Mouse (Mus musculus) neural tube, embryonic 10.5 days (tissue): ENCODE results near the gene Jakmip3.

Experiments
- DNase-seq: peaks from one replicate; pipeline ENCODE4 v3.0.0-alpha.2; 2017; ENCODE audit warnings: low spot score; ENCODE audit errors: extremely low spot score

Jakmip3 gene

DNA sequence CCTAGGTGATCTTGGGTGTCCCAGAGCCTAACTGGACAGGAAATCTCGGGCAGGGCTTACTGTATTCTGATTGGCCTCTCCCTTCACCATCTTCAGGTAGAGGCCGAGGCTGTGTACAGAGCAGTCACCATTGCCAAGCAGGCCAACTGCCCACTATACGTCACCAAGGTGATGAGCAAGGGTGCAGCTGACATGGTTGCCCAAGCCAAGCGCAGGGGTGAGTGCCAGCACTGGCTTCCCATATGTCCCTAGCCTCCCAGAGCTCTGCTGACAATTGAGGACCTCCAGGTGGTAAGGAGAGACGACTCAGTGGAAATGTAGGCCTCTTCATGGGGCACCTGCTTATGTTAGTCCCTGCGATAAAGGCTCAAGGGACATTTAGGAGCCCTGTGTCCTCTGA, 154.2 kb downstream of the Jakmip3 start:
- no peak for DNase-seq

DNA sequence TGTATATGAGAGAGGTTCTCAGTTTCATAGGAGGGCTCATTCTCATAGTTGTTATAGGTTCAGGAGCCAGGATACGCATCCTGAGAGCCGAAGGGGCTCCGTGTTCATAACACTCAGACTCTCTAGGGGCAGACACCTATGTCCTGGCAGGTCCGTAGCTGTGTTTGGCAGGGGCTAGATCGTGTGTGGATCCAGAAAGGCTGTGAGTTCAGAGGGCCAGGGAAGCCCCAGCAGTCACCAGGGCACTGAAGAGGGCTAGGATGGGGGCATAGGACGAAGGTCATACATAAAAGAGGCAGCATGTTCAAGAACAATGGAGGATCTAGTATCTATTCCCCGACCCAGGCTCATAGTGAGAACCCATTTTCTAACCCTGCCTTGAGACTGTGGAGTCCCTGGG, 154.8 kb downstream of the Jakmip3 start:
- no peak for DNase-seq

DNA sequence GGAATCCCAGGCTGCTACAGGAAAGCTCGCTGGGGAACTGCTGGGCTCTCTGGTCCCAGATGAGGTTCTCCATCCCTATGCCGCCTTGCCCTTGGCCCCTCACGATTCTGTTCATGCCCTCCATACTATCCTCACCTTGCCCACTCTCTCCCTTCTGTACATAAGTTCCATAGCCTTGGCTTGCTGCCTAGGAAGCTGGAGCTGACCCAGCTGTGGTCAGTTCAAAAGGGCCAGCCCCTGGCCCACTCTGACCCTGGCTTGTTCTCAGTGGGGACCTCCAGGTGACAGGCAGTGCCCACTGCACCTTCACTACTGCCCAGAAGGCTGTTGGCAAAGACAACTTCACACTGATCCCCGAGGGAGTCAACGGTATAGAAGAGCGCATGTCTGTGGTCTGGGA, 155.9 kb downstream of the Jakmip3 start:
- no peak for DNase-seq

DNA sequence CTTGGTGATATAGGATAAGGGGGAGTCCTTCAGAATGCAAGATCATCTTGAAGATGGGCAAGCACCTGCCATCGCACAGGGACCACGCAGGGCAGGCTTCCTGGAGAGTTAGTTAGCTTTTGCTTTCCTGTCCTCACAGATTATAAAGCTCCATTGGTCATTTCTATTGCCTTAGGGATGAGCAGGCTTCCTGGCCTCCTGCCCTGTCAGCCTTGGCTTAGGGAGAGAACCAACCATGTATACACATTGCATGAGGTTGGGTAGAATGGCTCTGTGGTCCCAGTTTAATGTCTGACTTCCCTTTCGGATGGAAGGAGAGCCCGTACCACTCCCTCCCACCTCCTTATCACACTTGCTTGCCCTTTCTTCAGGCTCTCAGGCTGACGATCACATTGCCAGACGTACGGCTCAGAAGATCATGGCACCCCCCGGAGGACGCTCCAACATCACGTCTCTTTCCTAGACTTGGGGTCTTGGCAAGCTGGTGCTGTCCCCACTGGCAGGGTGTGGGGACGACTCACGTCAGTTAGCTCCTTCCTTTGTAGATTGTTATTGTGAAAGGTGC, 160.1 kb downstream of the Jakmip3 start:
- DNase-seq: no peak

DNA sequence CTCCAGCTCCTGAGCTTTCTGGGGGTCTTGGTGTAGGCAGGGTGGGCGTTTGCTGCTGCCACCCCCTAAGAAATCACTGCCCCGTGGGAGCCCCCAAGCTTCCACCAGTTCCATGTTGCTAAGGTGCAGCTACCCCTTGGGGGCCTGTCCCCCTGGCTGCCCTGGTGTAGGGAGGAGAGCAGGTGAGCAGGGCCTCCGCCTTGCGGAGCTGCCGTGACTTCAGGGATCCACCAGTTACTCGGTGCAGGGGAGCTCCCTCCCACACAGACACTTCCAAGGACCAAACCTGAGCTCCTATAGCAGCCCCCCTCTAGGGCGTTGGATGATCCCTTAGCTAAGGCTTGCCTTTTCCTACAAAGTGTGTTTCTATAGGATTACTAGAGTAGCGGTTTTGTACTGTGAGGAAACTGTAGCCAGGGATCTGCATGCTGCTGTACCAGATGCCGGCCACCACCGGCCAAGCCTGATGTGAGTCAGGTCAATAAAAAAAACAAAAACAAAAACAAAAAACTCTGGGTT, 160.8 kb downstream of the Jakmip3 start:
- no peak for DNase-seq

DNA sequence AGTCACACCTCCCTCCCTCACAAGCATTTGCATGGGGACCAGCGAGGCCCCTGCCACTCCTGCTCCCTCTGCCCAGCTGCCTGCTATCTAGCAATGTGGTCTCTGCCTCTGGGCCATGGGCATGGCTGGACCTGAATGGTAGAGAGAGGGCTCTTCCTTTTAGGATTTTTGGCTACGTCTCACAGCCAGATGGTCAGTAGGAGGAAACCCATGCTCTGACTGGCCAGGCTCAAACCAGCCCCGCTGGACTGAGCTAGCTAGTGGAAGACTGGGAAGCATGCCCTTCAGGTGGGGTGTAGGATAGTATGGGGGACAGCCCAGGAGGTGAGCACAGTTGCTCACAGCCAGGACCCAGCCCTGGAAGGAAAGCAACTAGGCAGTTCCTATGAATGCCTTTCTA, 161.3 kb downstream of the Jakmip3 start:
- no peak for DNase-seq

DNA sequence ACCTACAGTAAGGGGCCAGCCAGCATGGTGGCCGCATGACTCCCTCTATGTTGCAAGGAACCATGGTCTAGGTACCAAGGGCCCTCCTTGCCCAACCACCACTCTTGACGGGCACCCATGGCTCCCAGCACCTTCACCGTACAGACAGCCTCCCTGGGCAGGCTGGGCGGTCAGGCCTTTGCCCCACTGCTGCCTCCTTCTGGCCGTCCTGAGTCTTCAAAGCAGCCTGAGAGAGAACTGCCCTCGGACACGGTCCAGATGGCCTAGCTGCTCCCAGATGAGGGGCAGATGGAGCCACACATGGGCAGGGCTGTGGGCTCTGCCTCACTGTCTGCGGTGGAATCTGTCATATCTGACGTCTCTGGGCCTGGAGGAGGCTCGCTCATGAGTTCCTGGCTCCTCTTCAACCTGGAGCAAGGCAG, 163.4 kb downstream of the Jakmip3 start:
- peak; percentile 57 for DNase-seq

DNA sequence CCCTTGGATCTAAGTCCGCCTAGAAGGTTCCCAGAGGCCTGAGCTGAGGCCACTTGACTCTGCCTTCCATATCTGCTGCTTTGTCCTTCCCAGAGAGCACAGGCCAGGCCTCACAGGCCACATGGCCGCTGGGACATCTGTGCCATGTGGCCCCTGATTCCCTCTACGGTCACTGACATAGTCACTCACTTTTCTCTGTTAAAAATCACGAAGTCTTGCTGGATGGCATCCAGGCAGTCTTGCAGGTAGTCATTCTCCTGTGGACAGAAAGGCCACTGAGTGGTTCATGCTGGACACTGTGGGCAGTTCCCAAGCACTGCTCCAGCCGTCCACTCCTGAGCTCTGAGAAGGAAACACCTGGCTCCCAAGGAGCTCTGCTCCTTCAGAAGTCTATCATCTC, 164.5 kb downstream of the Jakmip3 start:
- DNase-seq: no peak

DNA sequence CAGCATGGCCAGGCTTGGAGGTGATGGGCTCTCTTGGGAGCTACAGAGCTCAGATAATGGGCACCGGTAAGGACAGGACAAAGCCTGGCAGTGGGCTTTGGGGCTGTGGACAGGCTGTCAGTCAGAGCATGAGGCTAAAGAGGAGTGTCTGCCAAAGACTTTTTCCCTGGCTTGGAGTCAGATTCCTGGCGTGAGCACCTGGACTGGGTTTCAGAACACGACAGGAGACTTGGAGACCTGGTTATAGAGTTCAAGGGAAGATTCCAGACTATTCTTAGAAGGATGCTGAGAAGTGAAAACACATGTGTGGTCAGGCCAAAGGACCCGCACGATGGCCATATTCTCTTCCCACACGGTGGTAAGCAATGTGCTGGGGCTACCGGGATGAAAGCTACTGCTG, 165.2 kb downstream of the Jakmip3 start:
- DNase-seq: no peak

DNA sequence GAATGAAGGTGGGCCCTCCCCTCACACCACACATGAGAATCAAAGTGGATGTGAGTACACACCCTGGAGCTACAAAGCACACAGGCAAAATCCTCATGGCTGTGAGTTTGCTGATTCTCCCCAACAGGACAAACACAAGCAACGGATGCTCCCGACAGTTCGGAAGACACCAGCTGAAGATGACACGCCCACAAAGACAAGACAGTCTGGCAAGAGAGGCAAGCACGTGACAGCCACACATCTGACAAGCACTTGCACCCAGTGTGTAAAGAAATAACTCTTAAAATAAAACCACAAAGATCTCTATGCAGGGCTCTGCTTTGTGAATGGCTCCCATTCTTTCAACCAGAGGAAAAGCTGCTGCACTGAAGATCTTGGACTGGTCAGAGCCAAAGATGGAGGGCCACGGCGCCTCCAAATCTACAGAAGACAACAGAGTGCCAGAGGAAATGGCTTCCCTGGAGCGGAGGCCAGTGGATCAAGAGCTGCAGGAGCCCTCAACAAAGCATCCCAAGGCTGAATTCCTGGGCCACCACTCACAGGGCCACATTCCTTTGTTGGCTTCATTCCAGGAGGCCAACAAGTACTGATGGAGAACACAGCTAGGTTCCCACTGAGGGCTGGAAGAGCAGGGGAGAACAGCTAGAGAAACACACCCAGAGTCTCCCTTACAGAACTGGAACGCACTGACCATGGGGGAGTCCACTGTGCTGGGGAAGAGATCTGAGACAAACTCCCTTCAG, 167.5 kb downstream of the Jakmip3 start:
- no peak for DNase-seq

DNA sequence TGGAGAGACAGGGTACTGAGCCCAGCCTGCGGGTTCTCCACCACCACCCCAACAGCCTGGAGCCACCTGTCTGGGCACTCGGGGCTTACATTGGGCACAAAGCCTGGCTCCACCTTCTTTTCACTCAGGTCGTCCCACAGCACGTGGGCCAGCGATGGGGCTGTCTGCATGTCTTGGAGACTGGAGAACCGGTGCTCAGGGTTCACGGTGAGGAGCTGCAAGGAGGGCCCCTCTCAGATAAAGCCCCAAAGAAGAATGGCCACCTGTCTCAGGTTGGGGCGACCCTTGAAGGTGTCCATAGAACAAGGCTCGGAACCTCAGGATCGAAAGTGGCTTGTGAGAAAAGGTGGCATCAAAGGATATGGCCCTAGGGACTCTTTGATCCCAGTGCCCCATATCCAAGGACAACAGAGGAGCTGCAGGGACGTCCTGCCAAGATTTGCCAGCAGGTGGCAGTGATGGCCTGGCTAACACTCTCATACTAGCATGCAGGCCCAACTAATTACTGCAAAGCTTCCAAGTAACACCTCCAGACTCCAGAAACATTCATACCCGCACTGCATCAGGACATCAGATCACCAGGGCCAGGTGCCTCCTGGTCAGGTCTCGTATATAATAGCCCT, 178.7 kb downstream of the Jakmip3 start:
- DNase-seq: peak; percentile 83

DNA sequence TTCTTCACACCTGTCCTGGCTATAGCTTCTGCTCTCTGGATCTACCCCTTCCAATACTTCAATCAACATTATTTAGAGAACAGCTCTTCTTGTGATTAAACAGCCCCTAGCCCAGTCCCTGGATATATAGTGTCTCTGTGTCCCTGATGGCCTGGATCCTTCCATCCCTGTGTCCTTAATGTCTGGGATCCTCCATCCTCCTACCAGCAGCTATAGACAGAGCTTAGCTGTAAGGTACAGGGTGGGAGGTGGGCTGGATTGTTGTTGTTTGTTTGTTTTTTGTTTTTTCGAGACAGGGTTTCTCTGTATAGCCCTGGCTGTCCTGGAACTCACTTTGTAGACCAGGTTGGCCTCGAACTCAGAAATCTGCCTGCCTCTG, 179.2 kb downstream of the Jakmip3 start:
- DNase-seq: no peak

DNA sequence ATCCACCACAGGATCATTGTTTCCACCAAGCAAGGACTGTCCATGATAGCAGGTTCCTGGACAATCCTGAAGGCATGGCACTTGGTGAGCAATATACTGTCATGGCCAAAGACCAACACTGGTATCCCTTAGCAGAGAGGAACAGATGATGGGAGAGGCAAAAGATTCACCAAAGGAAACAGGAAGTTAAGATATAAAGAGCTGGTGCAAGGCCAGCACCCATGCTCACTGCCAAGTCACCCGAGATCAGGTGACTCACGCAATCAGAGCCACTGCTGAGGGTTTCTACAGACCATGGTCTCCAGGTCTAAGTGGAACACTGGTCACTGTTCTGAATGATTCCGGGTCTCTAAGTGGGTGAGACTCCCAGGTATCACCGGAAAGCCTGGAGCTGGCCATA, 185.4 kb downstream of the Jakmip3 start:
- DNase-seq: no peak

DNA sequence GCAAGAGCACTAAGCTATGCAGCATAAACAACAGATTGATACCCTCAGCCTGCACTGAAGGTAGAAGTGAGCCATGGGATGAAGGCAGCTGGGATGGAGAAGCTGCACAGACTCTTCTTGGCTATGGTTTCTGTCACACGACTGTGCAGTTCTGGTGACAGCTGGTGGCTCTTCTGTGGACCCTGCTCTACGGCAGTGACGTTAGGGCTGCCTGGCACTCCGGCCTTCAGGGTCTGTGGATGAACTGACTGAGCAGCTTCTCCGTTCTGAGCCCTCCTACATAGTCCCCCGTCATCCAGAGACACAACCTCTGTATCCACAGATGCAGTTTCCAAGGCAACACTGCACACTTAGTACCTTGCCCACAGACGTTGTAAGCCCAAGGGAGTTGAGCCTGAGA, 186.0 kb downstream of the Jakmip3 start:
- no peak for DNase-seq

DNA sequence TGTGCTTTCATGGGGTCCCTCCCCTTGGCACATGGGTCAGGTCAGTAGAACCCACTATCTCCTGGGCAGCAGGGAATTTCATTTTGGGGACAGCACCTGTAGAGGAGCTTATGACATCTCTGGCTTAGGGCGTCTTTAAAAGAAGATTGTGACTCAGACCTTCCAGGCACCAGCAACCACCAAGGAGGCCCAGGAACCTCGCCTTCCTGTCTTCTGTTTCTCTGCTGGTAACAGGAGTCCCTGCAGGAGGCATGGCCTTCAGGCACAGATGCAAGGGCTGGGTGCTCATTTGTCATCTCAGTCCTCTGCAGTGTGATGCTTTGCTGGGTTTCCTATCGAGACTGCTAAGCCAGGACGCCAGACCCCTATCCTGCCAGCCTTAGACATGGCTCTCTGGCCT, 188.5 kb downstream of the Jakmip3 start:
- DNase-seq: no peak

DNA sequence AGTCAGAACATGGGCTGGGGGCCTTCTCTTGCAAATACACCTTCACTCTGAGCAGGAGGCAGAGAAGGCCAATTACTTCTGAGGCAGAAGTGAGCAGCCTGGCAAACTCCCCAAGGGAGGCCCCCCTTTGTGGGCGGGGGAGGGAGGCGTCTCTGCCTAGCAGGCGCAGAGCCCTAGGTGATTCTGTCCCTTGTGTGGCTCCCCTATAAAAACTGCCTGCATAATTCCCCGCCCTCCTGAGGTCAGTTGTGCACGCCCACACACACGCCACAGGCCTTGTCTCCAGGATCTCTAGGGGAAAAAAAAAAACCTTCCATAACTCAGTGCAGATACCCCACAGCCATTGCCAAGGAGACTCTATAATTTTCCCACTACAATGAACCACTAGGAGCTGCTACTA, 189.8 kb downstream of the Jakmip3 start:
- no peak for DNase-seq

DNA sequence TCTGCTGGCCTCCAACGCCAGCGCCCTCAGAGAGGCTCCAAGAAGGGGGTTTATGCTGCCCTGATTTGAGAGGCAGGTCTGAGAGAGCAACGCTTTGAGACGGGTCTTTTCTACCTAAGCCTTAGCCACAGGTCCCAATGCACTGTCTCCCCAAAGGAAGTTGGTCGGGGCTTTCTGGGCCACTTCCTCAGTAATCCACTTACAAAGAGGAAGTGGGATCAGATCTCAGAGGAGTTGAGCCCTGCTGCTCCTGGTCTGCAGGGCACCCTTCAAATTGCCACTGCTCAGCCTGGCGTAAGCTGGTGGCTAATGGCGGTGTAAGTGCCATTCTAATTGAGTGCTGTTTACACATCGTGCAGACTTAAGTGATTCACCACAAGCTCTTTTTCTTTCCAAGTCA, 191.0 kb downstream of the Jakmip3 start:
- DNase-seq: no peak

DNA sequence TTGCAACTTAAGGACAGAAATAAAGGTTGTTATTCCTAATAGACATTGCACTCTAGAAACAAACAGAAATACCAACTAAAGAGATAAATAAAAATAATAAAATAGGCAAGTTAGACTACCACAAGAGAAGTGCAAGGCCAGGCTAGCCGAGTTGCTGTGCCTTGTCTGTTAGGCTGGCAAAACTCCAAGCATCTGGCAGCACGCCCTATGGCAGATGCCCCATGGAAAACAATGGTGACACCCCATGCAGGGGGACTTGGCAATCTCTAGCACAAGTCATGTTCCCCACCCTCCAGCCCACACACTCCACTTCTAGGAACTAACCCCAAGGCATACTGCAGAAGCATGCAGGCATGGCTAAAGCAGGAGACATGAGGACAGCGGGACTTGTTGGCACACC, 192.9 kb downstream of the Jakmip3 start:
- DNase-seq: no peak
